Comparison of ENCODE assay signal across 8 mouse cellular contexts in genomic region chr14:121339951-121340401, GRCm38 (mm10). TPM values are rescaled to one million over a fixed set of nuclear protein-coding genes. Genes with fewer than 3 reads are reported as not detected.
A peak's percentile ranks its signal among the peaks of the same experiment; 100 is the strongest.
DNase-seq lines count a peak whose midpoint lies in the region; ATAC-seq and TF ChIP-seq lines count a peak whose summit lies in the region.

No protein-coding gene starts in this region.

- peaks cover 31% of the 10 kb centered on the region for H3K36me3 ChIP-seq in forebrain, embryonic 10.5 days (replicated peaks)
- peaks cover 22% of the 10 kb centered on the region for H3K36me3 ChIP-seq in forebrain, embryonic 13.5 days (ENCODE audit: poor library complexity, severe bottlenecking)
- H3K36me3 ChIP-seq in liver, embryonic 14.5 days (replicated peaks; ENCODE audit: control insufficient read depth, insufficient read depth, low read depth) = peaks cover 23% of the 10 kb centered on the region

- ATAC-seq in forebrain, embryonic 13.5 days = no peak; the same call in 1 of the 2 replicates
- ATAC-seq in liver, embryonic 14.5 days (ENCODE audit: insufficient read depth) = 0 out of 2 replicates have a peak, but pooled peaks have one; percentile 17
- ATAC-seq in granulocyte monocyte progenitor cell, adult 5-6 weeks (replicated peaks; ENCODE audit: poor library complexity, severe bottlenecking) = no peak

- H3K27ac ChIP-seq in forebrain, embryonic 10.5 days = peak overlapping the region; percentile 40; the same call in 1 of the 2 replicates
- H3K27ac ChIP-seq in forebrain, embryonic 13.5 days = no peak overlapping the region
- H3K27ac ChIP-seq in liver, embryonic 14.5 days = no peak overlapping the region

- H3K9me3 ChIP-seq in forebrain, embryonic 10.5 days = no peaks in the 10 kb centered on the region
- H3K9me3 ChIP-seq in forebrain, embryonic 13.5 days (replicated peaks) = no peaks in the 10 kb centered on the region
- no peaks in the 10 kb centered on the region for H3K9me3 ChIP-seq in liver, embryonic 14.5 days (ENCODE audit: control insufficient read depth, low read length)

- TF ChIP-seq CTCF in liver, embryonic 14.5 days (IDR thresholded peaks at IDR 0.05; ENCODE audit: low read depth) = no peak

- H3K4me3 ChIP-seq in forebrain, embryonic 10.5 days = no peak overlapping the region
- H3K4me3 ChIP-seq in forebrain, embryonic 13.5 days = no peak overlapping the region
- no peak overlapping the region for H3K4me3 ChIP-seq in liver, embryonic 14.5 days (ENCODE audit: insufficient read depth in 1 of 2, low read depth in 2 of 2, low read length in 2 of 2)

- no peak overlapping the region for H3K4me2 ChIP-seq in forebrain, embryonic 13.5 days
- no peak overlapping the region for H3K4me2 ChIP-seq in liver, embryonic 14.5 days (ENCODE audit: low read depth)

- intact Hi-C loops in heart, postnatal 14 days (cut with DNase I) = no loop called here

- no peak overlapping the region for H3K9ac ChIP-seq in forebrain, embryonic 13.5 days
- no peak overlapping the region for H3K9ac ChIP-seq in liver, embryonic 14.5 days (replicated peaks)

- no peak for DNase-seq in forebrain, embryonic 10.5 days (ENCODE audit: extremely low spot score, low spot score)
- peak; percentile 68 for DNase-seq in cerebellum, adult 8-10 months
- DNase-seq in heart, postnatal 14 days = peak; percentile 49 to 66
- DNase-seq in liver, embryonic 14.5 days (ENCODE audit: low read depth in 3 of 3, low spot score in 3 of 3) = no peak
- no peak for DNase-seq in left cerebral cortex, adult 18-20 months (ENCODE audit: low spot score in 2 of 2)
- no peak for DNase-seq in yolk sac, embryonic 10.5 days (ENCODE audit: low spot score)

- 83% methylated on average over 8 of the region's 8 CpGs for whole genome bisulfite sequencing in forebrain, embryonic 10.5 days
- 76% methylated on average over 8 of the region's 8 CpGs for WGBS in forebrain, embryonic 13.5 days
- 72% methylated on average over 8 of the region's 8 CpGs for WGBS in liver, embryonic 14.5 days (ENCODE audit: insufficient replicate concordance)

- no peaks in the 10 kb centered on the region for H3K27me3 ChIP-seq in forebrain, embryonic 10.5 days (ENCODE audit: poor library complexity, severe bottlenecking)
- no peaks in the 10 kb centered on the region for H3K27me3 ChIP-seq in forebrain, embryonic 13.5 days
- no peaks in the 10 kb centered on the region for H3K27me3 ChIP-seq in liver, embryonic 14.5 days (ENCODE audit: control insufficient read depth, insufficient read depth, low read length)

- H3K4me1 ChIP-seq in forebrain, embryonic 10.5 days = peaks cover 29% of the 10 kb centered on the region
- peaks cover 22% of the 10 kb centered on the region for H3K4me1 ChIP-seq in forebrain, embryonic 13.5 days
- peaks cover 0 to 2% of the 10 kb centered on the region in 2 experiments; a peak in 1 of 4 replicates for H3K4me1 ChIP-seq in liver, embryonic 14.5 days (replicated peaks; ENCODE audit: control insufficient read depth in 2 of 2, insufficient read depth in 2 of 2, low read length in 1 of 2)

- no peak for TF ChIP-seq EP300 in liver, embryonic 14.5 days (IDR thresholded peaks at IDR 0.05; ENCODE audit: low read depth)

RNA-seq across cellular contexts. Expression of gene Stk24, which starts 39.8 kb away (rescaled TPM):
- 38.4 and 43.4 TPM in 2 replicates for polyA plus RNA-seq in forebrain, embryonic 10.5 days (2016; fragmentation: Nextera tagmentation; extraction: Ambion mirVana)
- polyA plus RNA-seq in forebrain, embryonic 13.5 days (2015; fragmentation: Nextera tagmentation; extraction: Ambion mirVana) = 24.3 and 26.1 TPM in 2 replicates
- total RNA-seq in heart, postnatal 14 days (2021) = 10 to 100 TPM; 68.0 to 69.3 TPM
- polyA plus RNA-seq in liver, embryonic 14.5 days (2012; rRNA removed) = 16.2 and 22.5 TPM in 2 replicates
- polyA plus RNA-seq in liver, embryonic 14.5 days (2014; fragmentation: Nextera tagmentation; extraction: Ambion mirVana) = 31.0 and 36.7 TPM in 2 replicates
- 87.1 and 141 TPM in 2 replicates for total RNA-seq in granulocyte monocyte progenitor cell, adult 5-6 weeks (2014; fragmentation: Nextera tagmentation)
- total RNA-seq in granulocyte monocyte progenitor cell, adult 5-6 weeks (2017) = 63.5 and 70.6 TPM in 2 replicates
- total RNA-seq in left cerebral cortex, adult 18-20 months (2021) = 10 to 100 TPM; 65.3 to 66.0 TPM

Comparison
In these comparisons a context has a peak if more than half of its experiments do, and no peak if none do; other contexts are left out.
1. DNase-seq: peak in cerebellum, adult 8-10 months (single experiment) and heart, postnatal 14 days (2 of 2); none in forebrain, embryonic 10.5 days (single experiment), liver, embryonic 14.5 days (0 of 3), left cerebral cortex, adult 18-20 months (0 of 2) and yolk sac, embryonic 10.5 days (single experiment).